Mouse (Mus musculus) stomach, postnatal 0 days (tissue): Measurements from ENCODE around the gene Ddit4.

ENCODE experiments used
- CTCF ChIP-seq: IDR thresholded peaks from 2 replicates; pipeline ENCODE4 v1.5.1; 2016; ENCODE audit warnings: antibody characterized with exemption, low read depth, mild to moderate bottlenecking, moderate library complexity
- EP300 ChIP-seq: optimal IDR thresholded peaks from 2 replicates; pipeline ENCODE3; 2016; ENCODE audit warnings: antibody characterized with exemption

- TF ChIP-seq CTCF (no peak), EP300 (no peak)
Measured at GRCm38 (mm10) chr10:59964504-59965361, 13.1 kb upstream of the Ddit4 start.
